Mouse (Mus musculus): ENCODE data around the gene Dgkz.

Dgkz gene

GRCm38 (mm10) chr2:91975581-91976541, at the start of gene Dgkz:
Gene Dgkz (minus strand): TSS chr2:91975864.
- peak; percentile 65 for DNase-seq (ENCODE audit: extremely low spot score, low spot score)

GRCm38 (mm10) chr2:92025202-92025601, 49.5 kb upstream of the Dgkz start:
- no peak for DNase-seq (ENCODE audit: extremely low spot score, low spot score)

GRCm38 (mm10) chr2:92024274-92024672, 48.6 kb upstream of the Dgkz start, which contains the start of gene Creb3l1:
Gene Creb3l1 (minus strand): TSS chr2:92024502.
- peak; percentile 81 for DNase-seq (ENCODE audit: extremely low spot score, low spot score)

GRCm38 (mm10) chr2:92023362-92024273, 48.0 kb upstream of the Dgkz start:
- peak; percentile 59 for DNase-seq (ENCODE audit: extremely low spot score, low spot score)

GRCm38 (mm10) chr2:92020676-92021265, 45.1 kb upstream of the Dgkz start:
- no peak for DNase-seq (ENCODE audit: extremely low spot score, low spot score)

GRCm38 (mm10) chr2:92017440-92017839, 41.8 kb upstream of the Dgkz start:
- DNase-seq (ENCODE audit: extremely low spot score, low spot score), result no peak

GRCm38 (mm10) chr2:92016981-92017380, 41.3 kb upstream of the Dgkz start:
- no peak for DNase-seq (ENCODE audit: extremely low spot score, low spot score)

- no peak for DNase-seq (ENCODE audit: extremely low spot score, low spot score)
Measured at GRCm38 (mm10) chr2:92014891-92015290, 39.2 kb upstream of the Dgkz start.

- DNase-seq (ENCODE audit: extremely low spot score, low spot score), result no peak
Measured at GRCm38 (mm10) chr2:92014248-92014647, 38.6 kb upstream of the Dgkz start.

GRCm38 (mm10) chr2:92012768-92013445, 37.2 kb upstream of the Dgkz start:
- DNase-seq (ENCODE audit: extremely low spot score, low spot score), result peak; percentile 52

GRCm38 (mm10) chr2:92011424-92012353, 36.0 kb upstream of the Dgkz start:
- no peak for DNase-seq (ENCODE audit: extremely low spot score, low spot score)

- no peak for DNase-seq (ENCODE audit: extremely low spot score, low spot score)
Measured at GRCm38 (mm10) chr2:92008623-92009404, 33.1 kb upstream of the Dgkz start.

GRCm38 (mm10) chr2:92007933-92008622, 32.4 kb upstream of the Dgkz start:
- peak; percentile 96 for DNase-seq (ENCODE audit: extremely low spot score, low spot score)

GRCm38 (mm10) chr2:92006983-92007921, 31.6 kb upstream of the Dgkz start:
- DNase-seq (ENCODE audit: extremely low spot score, low spot score), result peak; percentile 59

- no peak for DNase-seq (ENCODE audit: extremely low spot score, low spot score)
Measured at GRCm38 (mm10) chr2:92006491-92006890, 30.8 kb upstream of the Dgkz start.

- no peak for DNase-seq (ENCODE audit: extremely low spot score, low spot score)
Measured at GRCm38 (mm10) chr2:92004617-92005016, 29.0 kb upstream of the Dgkz start.

- no peak for DNase-seq (ENCODE audit: extremely low spot score, low spot score)
Measured at GRCm38 (mm10) chr2:91997905-91998608, 22.4 kb upstream of the Dgkz start.
